ENCODE assay signal across 7 mouse cellular contexts in the genomic region with DNA sequence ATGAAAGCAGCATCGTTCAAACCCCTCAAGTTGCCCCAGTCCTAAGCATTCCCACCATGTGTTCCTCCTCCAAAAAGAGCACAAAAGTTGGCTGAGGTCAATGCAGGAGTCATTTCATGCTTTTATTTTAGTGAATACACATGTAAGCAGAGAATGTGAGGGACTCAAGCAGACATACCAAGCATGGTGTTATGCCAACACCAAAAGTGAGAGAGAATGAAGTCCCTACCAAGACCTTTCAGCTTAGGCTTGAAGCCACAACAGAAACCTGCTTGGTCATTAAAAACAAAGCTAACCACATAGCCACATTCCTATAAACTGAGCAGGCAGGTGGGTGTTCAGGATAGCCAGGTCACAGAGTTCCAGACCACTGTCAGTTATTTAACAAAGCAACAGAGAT. TPM values are rescaled to one million over a fixed set of nuclear protein-coding genes. Genes with fewer than 3 reads are reported as not detected.
A peak's percentile ranks its signal among the peaks of the same experiment; 100 is the strongest.
DNase-seq lines count a peak whose midpoint lies in the region; ATAC-seq and TF ChIP-seq lines count a peak whose summit lies in the region.

No protein-coding gene starts in this region.

- no peak overlapping the region for H3K9ac ChIP-seq in kidney, embryonic 15.5 days
- no peak overlapping the region for H3K9ac ChIP-seq in liver, embryonic 11.5 days (ENCODE audit: low read depth, low read length)

- ATAC-seq in kidney, embryonic 15.5 days (replicated peaks; ENCODE audit: low FRiP score): no peak
- ATAC-seq in liver, embryonic 11.5 days (replicated peaks; ENCODE audit: low FRiP score): no peak

- no peak for DNase-seq in kidney, postnatal 14 days
- DNase-seq in 416B (ENCODE audit: low read depth): peak; percentile 46
- no peak for DNase-seq in liver, embryonic 11.5 days (ENCODE audit: low spot score)
- DNase-seq in T-cell, adult 2 months (ENCODE audit: low spot score): no peak
- DNase-seq in gastrocnemius, adult 18-20 months (ENCODE audit: low spot score): no peak

- peak overlapping the region; percentile 5; the same call in 1 of the 2 replicates for H3K4me2 ChIP-seq in kidney, embryonic 15.5 days
- peak overlapping the region; percentile 21 for H3K4me2 ChIP-seq in liver, embryonic 11.5 days

- H3K36me3 ChIP-seq in kidney, embryonic 15.5 days: peaks cover 79% of the 10 kb centered on the region
- H3K36me3 ChIP-seq in E14TG2a.4 (ENCODE audit: insufficient read depth, low read length): peaks cover 97% of the 10 kb centered on the region
- H3K36me3 ChIP-seq in liver, embryonic 11.5 days (ENCODE audit: control insufficient read depth, insufficient read depth, low read length): peaks cover 19% of the 10 kb centered on the region

- no peak overlapping the region for H3K4me3 ChIP-seq in kidney, embryonic 15.5 days (replicated peaks)
- peak overlapping the region; percentile 32; the same call in 1 of the 2 replicates for H3K4me3 ChIP-seq in E14TG2a.4 (replicated peaks; ENCODE audit: low read length)
- no peak overlapping the region for H3K4me3 ChIP-seq in liver, embryonic 11.5 days (ENCODE audit: low read depth, low read length)

- WGBS in kidney, embryonic 15.5 days: 44% methylated on average over 1 of the region's 1 CpGs
- WGBS in liver, embryonic 11.5 days: 50% methylated on average over 1 of the region's 1 CpGs

- no peaks in the 10 kb centered on the region for H3K9me3 ChIP-seq in kidney, embryonic 15.5 days (replicated peaks)
- H3K9me3 ChIP-seq in E14TG2a.4 (ENCODE audit: low read length): no peaks in the 10 kb centered on the region
- no peaks in the 10 kb centered on the region for H3K9me3 ChIP-seq in liver, embryonic 11.5 days (ENCODE audit: control insufficient read depth, low read length)

- no peak for TF ChIP-seq CTCF in E14TG2a.4 (conservative IDR thresholded peaks at IDR 0.05; ENCODE audit: low read length)

- H3K4me1 ChIP-seq in kidney, embryonic 15.5 days: peaks cover 51% of the 10 kb centered on the region
- H3K4me1 ChIP-seq in E14TG2a.4 (replicated peaks; ENCODE audit: low read depth, low read length): peaks cover 97% of the 10 kb centered on the region
- H3K4me1 ChIP-seq in liver, embryonic 11.5 days (replicated peaks; ENCODE audit: control insufficient read depth, insufficient read depth, low read length): peaks cover 44% of the 10 kb centered on the region

- peak overlapping the region; percentile 89 for H3K27ac ChIP-seq in kidney, embryonic 15.5 days
- H3K27ac ChIP-seq in liver, embryonic 11.5 days (ENCODE audit: low read depth, low read length): peak overlapping the region; percentile 76

- H3K27me3 ChIP-seq in kidney, embryonic 15.5 days: no peaks in the 10 kb centered on the region
- no peaks in the 10 kb centered on the region for H3K27me3 ChIP-seq in E14TG2a.4 (ENCODE audit: insufficient read depth, low read length)
- no peaks in the 10 kb centered on the region for H3K27me3 ChIP-seq in liver, embryonic 11.5 days (replicated peaks; ENCODE audit: control insufficient read depth, insufficient read depth, low read length)

RNA-seq across cellular contexts. Expression of a gene that starts 35.0 kb away (rescaled TPM):
- polyA plus RNA-seq in kidney, embryonic 15.5 days (2015; fragmentation: Nextera tagmentation; extraction: Ambion mirVana): 19.9 and 20.2 TPM in 2 replicates
- polyA plus RNA-seq in liver, embryonic 11.5 days (2014; fragmentation: Nextera tagmentation; extraction: Ambion mirVana): 10.7 and 15.0 TPM in 2 replicates
- total RNA-seq in gastrocnemius, adult 18-20 months (2021): 10 to 100 TPM in 1 of 2 experiments, 1 to 10 TPM in 1; 9.7 to 12.2 TPM

RNA-seq across cellular contexts. Expression of a gene that starts 49.1 kb away (rescaled TPM):
- polyA plus RNA-seq in kidney, embryonic 15.5 days (2015; fragmentation: Nextera tagmentation; extraction: Ambion mirVana): 33.5 and 36.1 TPM in 2 replicates
- 26.6 and 32.4 TPM in 2 replicates for polyA plus RNA-seq in liver, embryonic 11.5 days (2014; fragmentation: Nextera tagmentation; extraction: Ambion mirVana)
- 10 to 100 TPM; 22.4 to 26.6 TPM for total RNA-seq in gastrocnemius, adult 18-20 months (2021)

RNA-seq across cellular contexts. Expression of a gene that starts 57.5 kb away (rescaled TPM):
- polyA plus RNA-seq in kidney, embryonic 15.5 days (2015; fragmentation: Nextera tagmentation; extraction: Ambion mirVana): 2.5 and 3.8 TPM in 2 replicates
- 2.1 and 3.1 TPM in 2 replicates for polyA plus RNA-seq in liver, embryonic 11.5 days (2014; fragmentation: Nextera tagmentation; extraction: Ambion mirVana)
- 10 to 100 TPM; 24.1 to 35.7 TPM for total RNA-seq in gastrocnemius, adult 18-20 months (2021)
